In genomic region chr8:117259431-117260001, GRCm38 (mm10) we compare ENCODE assay signal across 8 mouse cellular contexts. TPM values are rescaled to one million over a fixed set of nuclear protein-coding genes. Genes with fewer than 3 reads are reported as not detected.
DNase-seq lines count a peak whose midpoint lies in the region; ATAC-seq and TF ChIP-seq lines count a peak whose summit lies in the region.

No protein-coding gene starts in this region.

- 69% methylated on average over 11 of the region's 11 CpGs for WGBS in heart, postnatal 0 days
- 63% methylated on average over 11 of the region's 11 CpGs for WGBS in embryonic facial prominence, embryonic 12.5 days
- 38% methylated on average over 11 of the region's 11 CpGs for WGBS in lung, embryonic 15.5 days

- no peak for TF ChIP-seq EP300 in heart, postnatal 0 days (IDR thresholded peaks at IDR 0.05; ENCODE audit: low read depth)

- TF ChIP-seq CTCF in heart, postnatal 0 days (IDR thresholded peaks at IDR 0.05; ENCODE audit: low read depth), result no peak

- DNase-seq in heart, postnatal 0 days (ENCODE audit: low spot score), result no peak
- DNase-seq in heart, adult 9 months (ENCODE audit: low spot score in 2 of 2), result no peak
- DNase-seq in kidney, adult 8-10 months, result peak; percentile 64 to 79
- DNase-seq in yolk sac, embryonic 10.5 days (ENCODE audit: low spot score), result peak; percentile 67
- DNase-seq in adrenal gland, postnatal 14 days, result no peak
- DNase-seq in layer of hippocampus, adult 11-12 months (ENCODE audit: low spot score), result no peak

- H3K27me3 ChIP-seq in heart, postnatal 0 days (ENCODE audit: control insufficient read depth, insufficient read depth, low read length), result no peaks in the 10 kb centered on the region
- H3K27me3 ChIP-seq in embryonic facial prominence, embryonic 12.5 days, result no peaks in the 10 kb centered on the region
- no peaks in the 10 kb centered on the region for H3K27me3 ChIP-seq in lung, embryonic 15.5 days

- no peak overlapping the region for H3K9ac ChIP-seq in heart, postnatal 0 days (replicated peaks; ENCODE audit: low read depth, low read length)
- 0 out of 2 replicates have a peak overlapping the region, but pooled peaks have one; percentile 40 for H3K9ac ChIP-seq in embryonic facial prominence, embryonic 12.5 days
- H3K9ac ChIP-seq in lung, embryonic 15.5 days, result 0 out of 2 replicates have a peak overlapping the region, but pooled peaks have one; percentile 8

- no peak overlapping the region for H3K27ac ChIP-seq in heart, postnatal 0 days (ENCODE audit: low read depth)
- peak overlapping the region; percentile 47; the same call in 1 of the 2 replicates for H3K27ac ChIP-seq in embryonic facial prominence, embryonic 12.5 days
- peak overlapping the region; percentile 65 for H3K27ac ChIP-seq in lung, embryonic 15.5 days

- no peaks in the 10 kb centered on the region for H3K36me3 ChIP-seq in heart, postnatal 0 days (replicated peaks; ENCODE audit: control insufficient read depth, insufficient read depth, low read length)
- H3K36me3 ChIP-seq in embryonic facial prominence, embryonic 12.5 days, result no peaks in the 10 kb centered on the region
- H3K36me3 ChIP-seq in lung, embryonic 15.5 days, result no peaks in the 10 kb centered on the region

- peaks cover 27% of the 10 kb centered on the region; the same call in 1 of the 2 replicates for H3K4me1 ChIP-seq in heart, postnatal 0 days (ENCODE audit: control insufficient read depth, insufficient read depth)
- H3K4me1 ChIP-seq in embryonic facial prominence, embryonic 12.5 days, result peaks cover 50% of the 10 kb centered on the region
- H3K4me1 ChIP-seq in lung, embryonic 15.5 days, result peaks cover 55% of the 10 kb centered on the region

- H3K9me3 ChIP-seq in heart, postnatal 0 days (replicated peaks; ENCODE audit: control insufficient read depth, low read length), result no peaks in the 10 kb centered on the region
- no peaks in the 10 kb centered on the region for H3K9me3 ChIP-seq in embryonic facial prominence, embryonic 12.5 days
- H3K9me3 ChIP-seq in lung, embryonic 15.5 days, result no peaks in the 10 kb centered on the region

- ATAC-seq in heart, postnatal 0 days (ENCODE audit: insufficient read depth, low read depth), result no peak
- no peak for ATAC-seq in embryonic facial prominence, embryonic 12.5 days (ENCODE audit: insufficient number of reproducible peaks, insufficient read depth, low FRiP score, low TSS enrichment)
- no peak for ATAC-seq in lung, embryonic 15.5 days (ENCODE audit: borderline replicate concordance, extremely low read depth, low FRiP score, low TSS enrichment)

- peak overlapping the region; percentile 80; the same call in 1 of the 2 replicates for H3K4me3 ChIP-seq in heart, postnatal 0 days (ENCODE audit: low read depth, low read length)
- H3K4me3 ChIP-seq in embryonic facial prominence, embryonic 12.5 days, result peak overlapping the region; percentile 92
- H3K4me3 ChIP-seq in lung, embryonic 15.5 days, result peak overlapping the region; percentile 87

- H3K4me2 ChIP-seq in heart, postnatal 0 days (ENCODE audit: low read depth, low read length), result peak overlapping the region; percentile 93
- peak overlapping the region; percentile 81 for H3K4me2 ChIP-seq in embryonic facial prominence, embryonic 12.5 days (replicated peaks)
- peak overlapping the region; percentile 73 for H3K4me2 ChIP-seq in lung, embryonic 15.5 days

RNA-seq across cellular contexts. Expression of gene Cmip, which starts 2.7 kb away (rescaled TPM):
- total RNA-seq in heart, postnatal 0 days (2014; rRNA removed; ENCODE audit: low replicate concordance), result 11.1 and 19.6 TPM in 2 replicates
- 4.9 and 5.7 TPM in 2 replicates for polyA plus RNA-seq in heart, postnatal 0 days (2015; fragmentation: Nextera tagmentation; extraction: Ambion mirVana)
- 16.8 and 27.4 TPM in 2 replicates for polyA plus RNA-seq in embryonic facial prominence, embryonic 12.5 days (2016; fragmentation: Nextera tagmentation; extraction: Ambion mirVana)
- polyA plus RNA-seq in lung, embryonic 15.5 days (2015; fragmentation: Nextera tagmentation; extraction: Ambion mirVana), result 18.8 and 21.7 TPM in 2 replicates
- total RNA-seq in adrenal gland, postnatal 14 days (2021), result 94.6 and 96.2 TPM in 2 replicates

Comparison
In these comparisons a context has a peak if more than half of its experiments do, and no peak if none do; other contexts are left out.
1. DNase-seq: peak in kidney, adult 8-10 months (2 of 2) and yolk sac, embryonic 10.5 days (single experiment); none in heart, postnatal 0 days (single experiment), heart, adult 9 months (0 of 2), adrenal gland, postnatal 14 days (single experiment) and layer of hippocampus, adult 11-12 months (single experiment).
2. Peak in every context shown above with its lines, with median percentiles within 50 percentile points of each other: H3K4me2 ChIP-seq and H3K4me3 ChIP-seq.